Mouse (Mus musculus) liver, embryonic 15.5 days (tissue): ENCODE measurements around the gene 5031439G07Rik. TPM values are rescaled to one million over a fixed set of nuclear protein-coding genes. Genes with fewer than 3 reads are reported as not detected.
A peak's percentile ranks its signal among the peaks of the same experiment; 100 is the strongest.

Experiments
- ATAC-seq: fragments of 200-750 bp; cut with Nextera tagmentation; 2 replicates; pipeline ENCODE4 v1.8.0; 2017; ENCODE audit warnings: moderate number of reproducible peaks, mild to moderate bottlenecking, moderate library complexity; ENCODE audit not compliant: insufficient read depth
- H3K27ac ChIP-seq: fragments of 300-500 bp; sonication (generic); replicated peaks from 2 replicates; pipeline ENCODE4 v1.5.1; 2015; ENCODE audit warnings: mild to moderate bottlenecking, inconsistent platforms
- H3K27me3 ChIP-seq: fragments of 300-500 bp; sonication (generic); 2 replicates; pipeline ENCODE4 v1.6.1; 2015; ENCODE audit warnings: mild to moderate bottlenecking, inconsistent platforms
- H3K36me3 ChIP-seq: fragments of 300-500 bp; sonication (generic); replicated peaks from 2 replicates; pipeline ENCODE4 v1.6.1; 2015; ENCODE audit warnings: moderate library complexity, mild to moderate bottlenecking, inconsistent platforms
- H3K4me1 ChIP-seq: fragments of 300-500 bp; sonication (generic); replicated peaks from 2 replicates; pipeline ENCODE4 v1.6.1; 2015; ENCODE audit warnings: inconsistent platforms
- H3K4me2 ChIP-seq: fragments of 300-500 bp; sonication (generic); 2 replicates; pipeline ENCODE4 v1.6.1; 2015; ENCODE audit warnings: moderate library complexity, mild to moderate bottlenecking, inconsistent platforms
- H3K4me3 ChIP-seq: fragments of 300-500 bp; sonication (generic); replicated peaks from 2 replicates; pipeline ENCODE4 v1.5.1; 2015; ENCODE audit warnings: mild to moderate bottlenecking, inconsistent platforms
- H3K9ac ChIP-seq: fragments of 300-500 bp; sonication (generic); 2 replicates; pipeline ENCODE4 v1.6.1; 2015; ENCODE audit warnings: moderate library complexity, mild to moderate bottlenecking, inconsistent platforms
- H3K9me3 ChIP-seq: fragments of 300-500 bp; sonication (generic); replicated peaks from 2 replicates; pipeline ENCODE4 v1.6.1; 2016; ENCODE audit warnings: inconsistent platforms
- WGBS: fragments of 180-500 bp; shearing (Covaris S2); methylation state at CpG from one replicate; pipeline ENCODE4 v1.1.7; 2015; ENCODE audit warnings: mixed read lengths; ENCODE audit not compliant: insufficient replicate concordance; 5-methylcytosine and 5-hydroxymethylcytosine counted together
- polyA plus RNA-seq: library from polyadenylated mRNA; unstranded; fragments of >200 nt; fragmentation: Nextera tagmentation; extraction: Ambion mirVana; gene quantifications from 2 replicates; pipeline ENCODE4 v1.2.1, GENCODE M21; 2015

The 5031439G07Rik gene
- polyA plus RNA-seq, 1 experiment from 2014 or later, result 2.0 TPM

GRCm38 (mm10) chr15:84973544-84973871, 14.8 kb downstream of the 5031439G07Rik start:
- ATAC-seq, result peak; percentile 38
- H3K9me3 ChIP-seq, result no peaks in the 10 kb centered on the region
- H3K36me3 ChIP-seq, result no peaks in the 10 kb centered on the region
- 60% methylated on average over 3 of the region's 3 CpGs for WGBS
- no peak overlapping the region for H3K27ac ChIP-seq
- no peak overlapping the region for H3K4me3 ChIP-seq
- H3K4me1 ChIP-seq, result peaks cover 5% of the 10 kb centered on the region
- no peak overlapping the region for H3K9ac ChIP-seq
- no peak overlapping the region for H3K4me2 ChIP-seq
- 0 out of 2 replicates have a peak, but pooled peaks cover 3% of the 10 kb centered on the region for H3K27me3 ChIP-seq

DNA sequence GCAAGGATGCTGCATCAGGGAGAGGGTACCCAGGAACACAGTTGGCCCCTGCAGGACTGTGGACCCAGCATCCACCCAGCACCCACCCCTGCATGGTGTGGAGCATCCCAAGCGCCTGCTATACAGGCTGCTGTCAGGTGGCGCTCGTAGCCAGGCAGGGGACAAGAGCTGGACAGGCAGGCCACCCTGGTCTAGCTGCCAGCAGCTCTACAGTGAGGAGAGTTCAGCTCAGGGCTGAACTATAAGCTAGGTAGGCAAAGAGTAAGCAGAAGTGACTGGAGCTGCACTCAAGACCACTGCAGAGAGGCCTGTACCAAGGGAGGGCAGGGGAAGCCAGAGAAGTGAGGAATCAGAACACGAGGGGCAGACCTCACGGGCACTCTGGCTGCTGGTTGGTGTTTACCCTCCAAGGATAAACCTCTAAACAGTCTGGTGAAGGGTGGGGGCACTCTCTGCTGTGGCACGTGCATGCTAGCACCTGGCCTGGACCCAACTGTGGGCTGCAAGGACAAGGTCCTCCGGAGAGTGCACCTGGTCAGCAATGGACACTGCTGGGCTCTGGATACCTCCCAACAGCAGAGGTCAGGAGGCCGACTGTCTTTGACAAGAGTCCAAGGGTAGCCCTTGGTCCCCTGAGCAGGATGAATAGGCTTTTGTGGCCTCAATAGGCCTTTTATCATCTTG, 15.3 kb downstream of the 5031439G07Rik start:
- 68% methylated on average over 8 of the region's 8 CpGs for WGBS
- ATAC-seq, result peak; percentile 64
- H3K4me1 ChIP-seq, result peaks cover 5% of the 10 kb centered on the region
- H3K4me3 ChIP-seq, result no peak overlapping the region
- H3K27ac ChIP-seq, result no peak overlapping the region
- H3K27me3 ChIP-seq, result 0 out of 2 replicates have a peak, but pooled peaks cover 3% of the 10 kb centered on the region
- H3K4me2 ChIP-seq, result no peak overlapping the region
- H3K36me3 ChIP-seq, result no peaks in the 10 kb centered on the region
- no peaks in the 10 kb centered on the region for H3K9me3 ChIP-seq
- H3K9ac ChIP-seq, result no peak overlapping the region

- WGBS, result 28% methylated on average over 4 of the region's 4 CpGs
- no peak overlapping the region for H3K4me3 ChIP-seq
- no peak overlapping the region for H3K27ac ChIP-seq
- no peak for ATAC-seq
- H3K4me1 ChIP-seq, result no peaks in the 10 kb centered on the region; the same call in 1 of the 2 replicates
- no peaks in the 10 kb centered on the region for H3K27me3 ChIP-seq
- H3K4me2 ChIP-seq, result no peak overlapping the region
- no peaks in the 10 kb centered on the region for H3K36me3 ChIP-seq
- no peaks in the 10 kb centered on the region for H3K9me3 ChIP-seq
- H3K9ac ChIP-seq, result no peak overlapping the region
These were observed 19.8 kb downstream of the 5031439G07Rik start for GRCm38 (mm10) chr15:84968534-84968933.

- Histone ChIP-seq H3K36me3 (no peaks in the 10 kb centered on the region), H3K27me3 (no peaks in the 10 kb centered on the region), H3K4me2 (no peak overlapping the region), H3K4me1 (no peaks in the 10 kb centered on the region), H3K27ac (no peak overlapping the region), H3K4me3 (no peak overlapping the region), H3K9ac (no peak overlapping the region), H3K9me3 (no peaks in the 10 kb centered on the region)
- WGBS, result 38% methylated on average over 7 of the region's 7 CpGs
- ATAC-seq, result no peak
These were observed 22.6 kb downstream of the 5031439G07Rik start for GRCm38 (mm10) chr15:84965575-84966360.

DNA sequence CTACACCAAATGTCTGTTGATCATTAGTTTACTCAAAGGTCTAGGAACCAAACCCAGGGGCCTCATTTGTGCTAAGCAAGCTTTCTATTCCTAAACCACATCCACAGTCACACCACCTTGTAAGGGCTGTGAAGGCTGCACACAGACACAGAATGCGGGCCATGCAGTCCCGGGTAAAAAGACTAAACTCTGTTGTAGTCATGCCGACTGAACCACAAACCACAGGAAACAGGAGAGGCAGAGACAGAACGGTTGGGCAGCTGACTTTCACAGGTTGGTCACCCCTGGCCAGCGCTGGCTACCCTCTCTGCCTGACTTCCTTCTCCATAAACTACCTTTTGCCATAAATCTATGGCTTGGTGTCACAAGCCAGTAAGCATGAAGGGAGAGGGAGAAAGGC, 23.6 kb downstream of the 5031439G07Rik start:
- WGBS, result 16% methylated on average over 5 of the region's 5 CpGs
- no peaks in the 10 kb centered on the region for H3K27me3 ChIP-seq
- H3K9me3 ChIP-seq, result no peaks in the 10 kb centered on the region
- H3K27ac ChIP-seq, result no peak overlapping the region
- H3K36me3 ChIP-seq, result no peaks in the 10 kb centered on the region
- no peaks in the 10 kb centered on the region for H3K4me1 ChIP-seq
- H3K9ac ChIP-seq, result no peak overlapping the region
- no peak overlapping the region for H3K4me2 ChIP-seq
- no peak for ATAC-seq
- no peak overlapping the region for H3K4me3 ChIP-seq

GRCm38 (mm10) chr15:84962518-84962917, 25.8 kb downstream of the 5031439G07Rik start:
- WGBS, result 50% methylated on average over 2 of the region's 2 CpGs
- no peak for ATAC-seq

DNA sequence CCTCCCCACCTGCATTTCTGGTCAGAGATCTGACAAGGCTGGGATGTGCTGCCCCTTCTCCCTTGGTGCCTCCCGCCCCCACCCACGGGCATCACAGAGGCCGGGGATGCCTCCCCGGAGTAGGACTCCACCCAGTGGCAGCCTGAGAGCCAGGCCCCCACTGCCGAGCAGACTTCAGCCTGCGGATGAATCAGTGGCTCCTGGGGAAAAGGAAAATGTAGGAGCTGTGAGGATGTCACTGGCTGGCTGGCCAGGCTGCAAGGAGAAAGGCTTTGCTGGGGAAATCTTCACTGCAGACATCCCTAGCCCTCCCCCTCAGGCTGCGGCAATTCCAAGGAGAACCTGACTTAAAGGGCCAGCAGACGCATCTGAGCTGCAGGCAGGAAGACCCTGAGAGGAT, 27.7 kb downstream of the 5031439G07Rik start:
- H3K4me2 ChIP-seq, result no peak overlapping the region
- H3K36me3 ChIP-seq, result no peaks in the 10 kb centered on the region
- no peak overlapping the region for H3K9ac ChIP-seq
- WGBS, result 38% methylated on average over 8 of the region's 8 CpGs
- H3K27me3 ChIP-seq, result no peaks in the 10 kb centered on the region
- H3K27ac ChIP-seq, result no peak overlapping the region
- no peak overlapping the region for H3K4me3 ChIP-seq
- ATAC-seq, result no peak
- no peaks in the 10 kb centered on the region for H3K9me3 ChIP-seq
- H3K4me1 ChIP-seq, result no peaks in the 10 kb centered on the region

More at GRCm38 (mm10) chr15:84962518-84962917, 25.8 kb downstream of the 5031439G07Rik start:
- H3K27me3 ChIP-seq, result no peaks in the 10 kb centered on the region
- H3K4me3 ChIP-seq, result no peak overlapping the region
- no peaks in the 10 kb centered on the region for H3K36me3 ChIP-seq
- H3K4me2 ChIP-seq, result no peak overlapping the region
- H3K27ac ChIP-seq, result no peak overlapping the region
- no peaks in the 10 kb centered on the region for H3K4me1 ChIP-seq
- H3K9me3 ChIP-seq, result no peaks in the 10 kb centered on the region
- no peak overlapping the region for H3K9ac ChIP-seq

DNA sequence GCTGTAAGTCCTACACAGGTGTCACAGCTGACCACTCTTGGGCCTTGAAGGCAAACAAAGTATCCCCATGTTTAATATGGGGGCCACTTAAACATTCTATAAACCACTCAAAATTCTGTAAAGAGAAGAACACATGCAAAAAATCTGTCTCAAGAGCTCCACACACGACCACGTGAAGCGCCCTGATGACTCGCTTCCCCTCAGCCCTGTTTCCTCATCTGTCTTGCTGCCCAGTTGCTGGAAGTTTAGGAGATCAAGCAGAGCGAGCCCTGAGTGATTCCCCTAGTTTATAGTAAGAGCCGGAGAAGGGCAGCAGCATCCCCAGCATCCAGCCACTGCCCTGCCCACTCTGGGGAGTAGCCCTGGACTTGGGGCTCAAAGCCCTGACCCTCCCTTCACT, 28.5 kb downstream of the 5031439G07Rik start:
- Histone ChIP-seq H3K27ac (no peak overlapping the region), H3K27me3 (no peaks in the 10 kb centered on the region), H3K4me1 (no peaks in the 10 kb centered on the region), H3K36me3 (0 out of 2 replicates have a peak, but pooled peaks cover 3% of the 10 kb centered on the region), H3K4me3 (no peak overlapping the region), H3K4me2 (no peak overlapping the region), H3K9me3 (no peaks in the 10 kb centered on the region), H3K9ac (no peak overlapping the region)
- no peak for ATAC-seq
- 62% methylated on average over 6 of the region's 6 CpGs for WGBS

GRCm38 (mm10) chr15:84958331-84958730, 30.0 kb downstream of the 5031439G07Rik start:
- Histone ChIP-seq H3K27ac (no peak overlapping the region), H3K4me2 (no peak overlapping the region), H3K27me3 (no peaks in the 10 kb centered on the region), H3K9me3 (no peaks in the 10 kb centered on the region), H3K9ac (no peak overlapping the region), H3K4me3 (no peak overlapping the region), H3K4me1 (no peaks in the 10 kb centered on the region), H3K36me3 (0 out of 2 replicates have a peak, but pooled peaks cover 3% of the 10 kb centered on the region)
- ATAC-seq, result no peak
- WGBS, result 72% methylated on average over 3 of the region's 3 CpGs

- no peaks in the 10 kb centered on the region for H3K9me3 ChIP-seq
- 0 out of 2 replicates have a peak, but pooled peaks cover 3% of the 10 kb centered on the region for H3K36me3 ChIP-seq
- ATAC-seq, result no peak
- no peak overlapping the region for H3K27ac ChIP-seq
- H3K4me1 ChIP-seq, result no peaks in the 10 kb centered on the region
- no peak overlapping the region for H3K4me3 ChIP-seq
- 61% methylated on average over 3 of the region's 3 CpGs for WGBS
- no peak overlapping the region for H3K4me2 ChIP-seq
- no peak overlapping the region for H3K9ac ChIP-seq
- H3K27me3 ChIP-seq, result no peaks in the 10 kb centered on the region
These were observed 30.5 kb downstream of the 5031439G07Rik start for GRCm38 (mm10) chr15:84957851-84958250.

DNA sequence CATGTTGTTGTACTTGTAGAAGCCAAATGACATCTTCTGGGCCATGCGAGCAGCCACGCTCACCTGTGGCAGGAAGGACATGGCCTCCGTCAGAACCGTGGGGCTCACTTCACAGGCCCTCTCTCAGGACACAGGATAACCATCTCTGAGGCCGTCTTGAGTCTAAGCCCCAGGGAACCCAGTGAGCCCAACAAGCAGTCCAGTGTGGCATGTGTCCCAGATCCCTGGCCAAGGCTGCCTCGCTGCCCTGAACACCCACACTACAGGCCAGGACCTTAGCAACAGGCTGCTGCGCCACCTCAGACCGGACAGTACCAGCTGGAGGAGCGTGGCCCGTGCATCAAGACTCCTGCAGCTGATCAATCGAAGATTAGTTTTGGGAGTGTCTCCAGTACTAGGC, 35.1 kb downstream of the 5031439G07Rik start:
- no peaks in the 10 kb centered on the region for H3K9me3 ChIP-seq
- H3K9ac ChIP-seq, result no peak overlapping the region
- no peaks in the 10 kb centered on the region for H3K4me1 ChIP-seq
- H3K27ac ChIP-seq, result no peak overlapping the region
- 80% methylated on average over 11 of the region's 11 CpGs for WGBS
- H3K27me3 ChIP-seq, result no peaks in the 10 kb centered on the region
- H3K36me3 ChIP-seq, result 0 out of 2 replicates have a peak, but pooled peaks cover 3% of the 10 kb centered on the region
- ATAC-seq, result no peak
- no peak overlapping the region for H3K4me2 ChIP-seq
- no peak overlapping the region for H3K4me3 ChIP-seq
